Mouse (Mus musculus): ENCODE results near the gene Bglap3. TPM values are rescaled to one million over a fixed set of nuclear protein-coding genes. Genes with fewer than 3 reads are reported as not detected.
"Not testable (repeated sequence)": the region's sequence is repeated elsewhere in the genome, so short reads cannot be mapped to it uniquely, and the experiment has no call there.

Gene Bglap3
- 214 and 266 TPM in 2 replicates for polyA plus RNA-seq (2012; rRNA removed)

- DNase-seq (ENCODE audit: low read depth), result not testable (repeated sequence)
Measured at GRCm38 (mm10) chr3:88372643-88373042, at the start of gene Bglap3. Gene Bglap3, minus strand, starts transcription at chr3:88372743.

- no peak for DNase-seq (ENCODE audit: low read depth)
Measured at GRCm38 (mm10) chr3:88422020-88422720, 49.6 kb upstream of the Bglap3 start.

- no peak for DNase-seq (ENCODE audit: low read depth)
Measured at GRCm38 (mm10) chr3:88420771-88421170, 48.2 kb upstream of the Bglap3 start.

- DNase-seq (ENCODE audit: low read depth), result no peak
Measured at GRCm38 (mm10) chr3:88418016-88418415, 45.5 kb upstream of the Bglap3 start.

GRCm38 (mm10) chr3:88415668-88416067, 43.1 kb upstream of the Bglap3 start:
- no peak for DNase-seq (ENCODE audit: low read depth)

- DNase-seq (ENCODE audit: low read depth), result no peak
Measured at GRCm38 (mm10) chr3:88412636-88413035, 40.1 kb upstream of the Bglap3 start.

- no peak for DNase-seq (ENCODE audit: low read depth)
Measured at GRCm38 (mm10) chr3:88411681-88412080, 39.1 kb upstream of the Bglap3 start.

GRCm38 (mm10) chr3:88410645-88411031, 38.1 kb upstream of the Bglap3 start:
- no peak for DNase-seq (ENCODE audit: low read depth)

GRCm38 (mm10) chr3:88409741-88410644, 37.5 kb upstream of the Bglap3 start, which contains the start of gene Pmf1:
Gene Pmf1, minus strand, starts transcription at chr3:88410331.
- DNase-seq (ENCODE audit: low read depth), result no peak

GRCm38 (mm10) chr3:88408953-88409352, 36.4 kb upstream of the Bglap3 start:
- no peak for DNase-seq (ENCODE audit: low read depth)

- DNase-seq (ENCODE audit: low read depth), result no peak
Measured at GRCm38 (mm10) chr3:88407529-88407928, 35.0 kb upstream of the Bglap3 start.

GRCm38 (mm10) chr3:88407090-88407489, 34.5 kb upstream of the Bglap3 start:
- no peak for DNase-seq (ENCODE audit: low read depth)

- DNase-seq (ENCODE audit: low read depth), result no peak
Measured at GRCm38 (mm10) chr3:88403522-88404230, 31.1 kb upstream of the Bglap3 start.

- no peak for DNase-seq (ENCODE audit: low read depth)
Measured at GRCm38 (mm10) chr3:88398666-88399065, 26.1 kb upstream of the Bglap3 start.

GRCm38 (mm10) chr3:88395742-88396141, 23.2 kb upstream of the Bglap3 start:
- no peak for DNase-seq (ENCODE audit: low read depth)

- DNase-seq (ENCODE audit: low read depth), result no peak
Measured at GRCm38 (mm10) chr3:88395288-88395687, 22.7 kb upstream of the Bglap3 start.

- no peak for DNase-seq (ENCODE audit: low read depth)
Measured at GRCm38 (mm10) chr3:88393776-88394375, 21.3 kb upstream of the Bglap3 start.

GRCm38 (mm10) chr3:88384364-88384763, 11.8 kb upstream of the Bglap3 start, which contains the start of gene Bglap:
Gene Bglap, minus strand, starts transcription at chr3:88384464.
- no peak for DNase-seq (ENCODE audit: low read depth)

- DNase-seq (ENCODE audit: low read depth), result not testable (repeated sequence)
Measured at GRCm38 (mm10) chr3:88382383-88382782, 9.8 kb upstream of the Bglap3 start.

GRCm38 (mm10) chr3:88381389-88382315, 9.1 kb upstream of the Bglap3 start:
- not testable (repeated sequence) for DNase-seq (ENCODE audit: low read depth)
